Mouse (Mus musculus) ovary, postnatal 10 days (tissue): Measurements from ENCODE around the gene Folr1.

Experiments
- DNase-seq: peaks from one replicate; pipeline ENCODE4 v3.0.0; 2022; ENCODE audit warnings: low spot score

Folr1 gene

DNA sequence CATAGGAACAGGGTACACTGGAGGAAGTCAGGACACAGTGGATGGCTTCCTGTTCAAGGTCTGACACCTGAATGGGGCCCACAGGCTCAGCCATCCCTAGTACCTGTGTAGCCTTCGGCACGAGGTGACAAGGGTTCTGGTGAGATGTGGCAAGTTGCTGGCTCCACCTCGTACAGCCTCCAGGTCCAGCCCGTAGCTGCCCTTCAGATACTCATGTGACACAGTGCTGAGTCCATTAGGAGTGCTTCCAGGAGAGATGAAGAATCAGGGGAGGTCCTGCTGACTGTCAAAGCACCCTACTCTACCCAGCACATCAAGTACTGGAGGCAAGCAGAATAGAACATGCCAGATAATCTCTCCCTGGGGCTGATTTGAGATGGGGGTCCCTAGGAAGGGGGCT, 38.2 kb downstream of the Folr1 start:
- no peak for DNase-seq

DNA sequence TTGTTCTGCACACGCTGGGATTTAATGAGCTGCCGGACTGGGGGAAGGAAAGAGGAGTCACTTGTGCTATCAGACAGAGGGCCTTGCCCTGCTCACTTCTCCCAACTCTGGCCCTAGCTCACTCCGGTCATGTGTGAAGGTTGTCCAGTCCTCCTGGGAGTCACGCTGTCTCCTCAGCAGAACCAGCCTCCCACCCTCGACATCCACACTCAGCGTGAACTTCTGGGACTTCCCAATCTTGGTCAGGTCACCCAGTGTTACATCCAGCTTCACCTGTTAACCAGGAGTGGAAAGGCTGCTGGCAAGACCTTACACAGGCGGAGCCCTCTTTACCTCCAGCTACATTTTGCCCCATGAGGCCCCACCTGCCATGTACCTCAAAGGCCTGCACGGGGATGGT, 39.2 kb downstream of the Folr1 start:
- DNase-seq: no peak

DNA sequence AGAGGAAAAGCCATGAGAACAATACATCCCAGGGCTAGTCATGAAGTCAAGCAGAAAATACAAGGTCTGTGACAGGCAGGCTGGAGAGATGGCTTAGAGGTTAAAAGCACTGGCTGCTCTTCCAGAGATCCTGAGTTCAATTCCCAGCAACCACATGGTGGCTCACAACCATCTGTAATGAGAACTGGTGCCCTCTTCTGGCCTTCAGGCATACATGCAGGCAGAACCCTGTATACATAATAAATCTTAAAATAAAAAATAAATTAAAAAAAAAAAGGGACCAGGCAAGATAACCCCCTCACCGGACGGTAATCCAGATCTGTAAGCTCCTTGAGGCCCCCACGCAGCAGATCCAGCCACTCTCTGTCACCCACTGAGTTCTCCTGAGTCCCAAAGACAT, 40.2 kb downstream of the Folr1 start:
- no peak for DNase-seq

DNA sequence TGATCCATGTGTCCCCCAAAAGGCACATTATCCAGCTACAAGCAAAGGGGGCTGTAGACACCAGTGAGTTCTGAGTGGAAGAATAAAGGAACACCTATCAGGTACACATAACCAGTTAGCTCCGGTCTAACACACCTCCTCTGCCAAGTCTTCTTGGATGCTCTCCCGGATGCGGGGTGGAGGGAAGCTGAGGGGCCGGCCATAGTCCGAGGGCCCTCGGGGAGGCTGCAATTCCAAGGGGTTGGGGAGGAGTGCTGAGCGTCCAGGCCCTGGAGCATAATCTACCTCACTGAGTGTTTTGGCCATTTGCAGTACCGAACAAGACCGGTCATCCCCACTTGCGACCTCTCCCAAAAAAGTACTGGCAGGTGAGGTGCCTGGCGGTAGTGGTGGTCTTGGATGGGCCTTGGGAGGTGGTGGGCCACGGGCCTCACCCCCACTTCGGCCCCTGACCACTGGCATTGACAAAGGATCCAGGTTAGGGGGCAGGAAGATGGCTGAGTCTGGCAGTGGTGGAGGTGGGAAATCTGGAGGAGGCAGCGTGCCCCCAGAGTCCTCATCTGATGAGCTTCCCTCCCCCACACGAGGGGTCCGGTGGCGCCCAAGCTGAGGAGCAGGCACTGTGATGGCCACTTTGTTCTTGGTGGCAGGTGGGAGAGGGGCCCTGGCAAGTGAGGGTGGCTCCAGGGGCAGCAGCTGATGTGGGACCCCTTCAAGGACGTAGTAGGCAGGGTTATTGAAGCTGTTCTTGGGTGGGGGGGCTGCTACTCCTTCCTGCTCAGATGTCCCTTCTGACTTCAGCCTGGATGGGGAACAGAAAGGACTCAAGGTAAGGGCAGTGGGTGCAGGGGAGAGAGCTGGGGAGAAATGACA, 46.6 kb downstream of the Folr1 start:
- no peak for DNase-seq

DNA sequence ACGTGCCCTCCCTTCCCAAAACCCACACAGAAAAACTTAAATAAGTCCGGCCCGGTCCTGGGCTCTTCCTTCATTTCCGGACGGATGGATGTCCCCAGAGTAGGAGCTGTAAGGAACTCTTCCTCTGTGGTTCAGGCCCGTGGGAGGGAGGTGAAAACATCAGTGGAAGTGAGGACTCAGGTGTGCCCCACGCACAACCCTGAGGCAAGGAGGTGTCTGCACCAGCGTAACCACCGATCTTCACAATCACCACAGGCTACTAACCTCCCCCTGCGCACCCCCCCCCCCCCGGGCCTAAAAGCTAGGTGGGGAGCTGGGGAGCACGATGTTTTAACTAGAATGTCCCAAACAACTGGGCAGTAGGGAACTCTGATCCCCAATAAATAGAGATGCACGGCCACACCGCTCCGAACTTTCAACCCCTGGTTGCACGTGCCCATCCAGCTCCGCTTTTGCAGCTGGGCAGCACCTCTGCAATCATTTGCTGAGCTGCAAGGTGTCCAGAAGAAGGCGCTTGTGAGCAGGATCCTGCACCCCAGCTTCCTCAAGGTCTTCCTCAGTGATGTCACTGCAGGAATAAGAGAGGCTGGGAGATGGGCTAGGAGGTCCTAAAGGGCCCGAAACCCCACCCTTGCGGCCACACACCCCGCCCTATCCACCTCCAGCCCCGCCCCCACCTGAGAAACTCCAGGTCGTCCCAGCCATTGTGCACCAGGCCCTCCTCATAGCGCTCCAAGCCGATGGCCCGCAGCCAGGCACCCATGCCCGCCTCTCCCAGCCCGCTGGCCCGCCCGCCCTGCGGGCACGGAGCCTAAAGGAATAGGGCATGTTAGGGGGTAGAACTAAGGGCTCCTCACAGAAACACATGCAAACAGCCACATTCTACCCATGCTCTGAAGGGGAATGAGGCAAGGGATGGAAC, 47.5 kb downstream of the Folr1 start:
- DNase-seq: no peak

DNA sequence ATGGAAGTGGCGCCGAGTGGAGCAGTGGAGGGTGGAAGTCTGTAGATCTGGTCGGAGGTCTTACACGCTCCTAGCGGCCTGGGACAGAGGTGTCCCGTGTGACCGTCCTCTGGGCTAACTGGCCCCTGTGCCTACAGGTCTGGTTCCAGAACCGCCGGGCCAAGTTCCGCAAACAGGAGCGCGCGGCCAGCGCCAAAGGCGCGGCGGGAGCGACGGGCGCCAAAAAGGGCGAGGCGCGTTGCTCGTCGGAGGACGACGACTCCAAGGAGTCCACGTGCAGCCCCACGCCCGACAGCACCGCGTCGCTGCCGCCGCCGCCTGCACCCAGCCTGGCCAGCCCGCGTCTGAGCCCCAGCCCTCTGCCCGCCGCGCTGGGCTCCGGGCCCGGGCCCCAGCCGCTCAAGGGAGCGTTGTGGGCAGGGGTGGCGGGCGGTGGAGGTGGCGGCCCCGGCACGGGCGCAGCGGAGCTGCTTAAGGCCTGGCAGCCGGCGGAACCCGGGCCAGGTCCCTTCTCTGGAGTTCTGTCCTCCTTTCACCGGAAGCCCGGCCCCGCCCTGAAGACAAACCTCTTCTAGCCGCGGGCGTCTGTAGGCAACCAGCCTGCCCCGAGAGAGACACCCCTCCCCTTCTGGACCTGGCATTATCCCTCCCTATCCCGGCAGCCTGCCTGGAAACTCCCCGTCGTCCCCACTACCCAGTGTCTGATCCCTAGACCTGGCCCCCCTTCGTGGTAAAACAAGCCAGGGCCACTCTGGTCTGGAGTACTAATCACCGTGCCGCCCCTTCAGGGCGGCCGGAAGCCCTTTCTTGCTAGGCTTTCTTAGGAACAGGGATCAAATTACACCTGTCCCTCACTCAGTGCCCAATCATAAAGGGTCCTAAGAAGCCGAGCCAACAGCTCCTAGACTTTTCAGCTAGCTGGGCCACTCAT, 48.8 kb downstream of the Folr1 start:
- DNase-seq: peak; percentile 49

DNA sequence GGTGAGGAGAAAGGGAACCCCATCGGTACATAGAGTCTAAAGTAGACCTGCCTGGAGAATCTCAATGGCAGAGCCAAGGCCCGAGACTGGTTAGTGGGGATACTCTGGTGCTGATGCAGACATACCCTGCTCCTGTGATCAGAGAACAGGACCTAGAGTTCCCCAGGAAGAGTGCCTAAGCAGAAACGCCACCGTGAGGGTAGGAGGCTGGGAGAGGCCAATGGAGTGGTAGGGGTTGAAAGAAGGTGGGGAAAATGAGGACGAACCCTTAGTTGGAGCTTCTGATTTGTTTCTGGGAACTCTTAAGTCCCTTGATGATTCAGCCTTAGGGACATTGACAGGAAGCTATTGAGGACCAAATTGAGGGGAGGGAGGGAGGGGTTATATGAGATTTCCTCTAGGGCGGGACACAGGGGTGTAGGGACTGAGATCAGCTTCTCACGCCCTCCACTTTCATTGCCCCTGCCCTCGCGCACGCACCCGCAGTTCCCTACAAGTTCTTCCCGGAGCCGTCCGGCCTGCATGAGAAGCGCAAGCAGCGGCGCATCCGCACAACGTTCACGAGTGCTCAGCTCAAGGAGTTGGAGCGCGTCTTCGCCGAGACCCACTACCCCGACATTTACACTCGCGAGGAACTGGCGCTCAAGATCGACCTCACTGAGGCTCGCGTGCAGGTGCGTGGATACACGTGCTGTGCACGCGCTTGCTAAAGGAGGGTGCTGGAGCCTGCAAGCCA, 50.1 kb downstream of the Folr1 start:
- no peak for DNase-seq

DNA sequence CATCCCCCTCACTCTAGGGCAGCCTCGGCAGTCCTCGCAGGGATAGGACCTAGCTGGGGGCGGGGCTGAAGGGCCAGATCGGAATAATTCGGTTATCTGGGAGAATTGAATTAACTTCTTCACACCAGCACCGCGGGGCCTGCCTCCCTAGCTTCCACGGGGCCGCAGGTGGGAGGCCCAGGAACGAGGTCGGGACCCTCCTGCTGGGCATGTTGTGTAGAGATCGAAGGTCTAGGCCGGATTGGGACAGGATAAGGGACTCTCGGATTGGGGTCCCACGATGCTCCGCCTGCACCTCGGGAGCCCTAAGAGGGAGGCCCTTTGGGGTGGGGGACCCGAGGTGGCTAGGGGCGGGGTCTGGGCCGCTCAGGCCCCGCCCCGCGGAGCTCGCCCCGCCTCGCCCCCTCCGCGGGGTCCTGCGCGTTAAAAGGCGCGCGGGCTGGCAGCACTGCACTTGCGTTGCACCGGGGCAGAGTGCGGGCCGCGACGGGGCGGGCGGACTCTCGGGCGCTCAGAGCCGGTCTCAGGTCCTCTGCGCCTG, 52.7 kb downstream of the Folr1 start, which contains the start of gene Phox2a:
TSS of gene Phox2a (plus strand) at position 453 of the 541 bp plus-strand sequence.
- DNase-seq: no peak
